Mouse (Mus musculus): ENCODE data around the gene Zfand6.

DNA sequence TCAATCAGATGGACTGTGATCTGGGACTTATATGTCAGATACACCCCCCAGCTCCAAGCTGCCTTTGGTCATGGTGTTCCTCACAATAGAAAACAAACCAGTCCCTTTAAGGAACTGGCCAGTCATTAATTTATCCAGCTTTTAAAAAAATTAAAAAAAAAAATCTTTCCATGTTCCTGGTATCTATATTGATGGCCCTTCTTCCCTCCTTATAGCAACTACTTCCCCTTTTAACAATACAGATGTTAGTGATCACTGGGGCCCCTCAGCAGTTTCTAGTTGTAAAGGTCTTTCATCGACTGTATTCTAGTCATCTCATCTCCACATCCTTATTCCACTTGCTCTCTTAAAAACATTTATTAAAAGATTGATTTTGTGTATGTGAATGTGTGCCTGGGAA is 78.2 kb downstream of the Zfand6 start:
- TF ChIP-seq POLR2A (IDR thresholded peaks at IDR 0.05; ENCODE audit: borderline replicate concordance, low read depth, low read length) (no peak), CTCF (IDR thresholded peaks at IDR 0.05; ENCODE audit: low read depth, low read length) (no peak)

Data from bone marrow macrophage, adult 2 months (primary cell).